Mouse (Mus musculus) olfactory bulb, adult 2 months (tissue): ENCODE measurements around the gene Scnn1a. TPM values are rescaled to one million over a fixed set of nuclear protein-coding genes. Genes with fewer than 3 reads are reported as not detected.

ENCODE experiments used
- H3K27ac ChIP-seq: fragments of 200-500 bp; 2 replicates; pipeline ENCODE4 v1.5.1; 2012; ENCODE audit warnings: low read depth, low read length; ENCODE audit not compliant: insufficient read depth
- H3K4me1 ChIP-seq: fragments of 200-500 bp; 2 replicates; pipeline ENCODE4 v1.6.1; 2012; ENCODE audit warnings: low read length; ENCODE audit not compliant: control insufficient read depth, insufficient read depth
- H3K4me3 ChIP-seq: fragments of 200-500 bp; 2 replicates; pipeline ENCODE4 v1.5.1; 2012; ENCODE audit warnings: mild to moderate bottlenecking, low read depth, low read length, moderate library complexity; ENCODE audit not compliant: insufficient read depth
- CTCF ChIP-seq: fragments of 200-500 bp; IDR thresholded peaks from 2 replicates; pipeline ENCODE4 v1.5.1; 2012; ENCODE audit warnings: low read depth, mild to moderate bottlenecking, low read length, moderate library complexity; ENCODE audit not compliant: insufficient read depth
- POLR2A ChIP-seq: fragments of 200-500 bp; IDR thresholded peaks from 2 replicates; pipeline ENCODE4 v1.6.1; 2012; ENCODE audit warnings: mild to moderate bottlenecking, low read depth, low read length, moderate library complexity; ENCODE audit not compliant: insufficient read depth
- WGBS: fragments of 180-500 bp; shearing (Covaris S2); methylation state at CpG from one replicate; pipeline ENCODE4 v1.1.7; 2018; 5-methylcytosine and 5-hydroxymethylcytosine counted together
- polyA plus RNA-seq: library from polyadenylated mRNA; stranded (reverse); fragments of >200 nt; gene quantifications from 2 replicates; pipeline ENCODE4 v1.2.4, GENCODE M21; 2012; ENCODE audit warnings: low replicate concordance; ENCODE audit not compliant: missing spikeins, insufficient read depth, insufficient read length

The Scnn1a gene
- polyA plus RNA-seq, 1 experiment: not detected

GRCm38 (mm10) chr6:125317077-125317476 lies 3.4 kb upstream of the Scnn1a start:
- H3K27ac ChIP-seq: no peak overlapping the region
- H3K4me3 ChIP-seq: no peak overlapping the region
- H3K4me1 ChIP-seq: peaks cover 25% of the 10 kb centered on the region
- TF ChIP-seq POLR2A (no peak), CTCF (no peak)
- WGBS: 66% methylated on average over 7 of the region's 7 CpGs

GRCm38 (mm10) chr6:125318981-125319918 lies 1.2 kb upstream of the Scnn1a start:
- no peak for TF ChIP-seq CTCF
- TF ChIP-seq POLR2A: no peak
- H3K4me1 ChIP-seq: peaks cover 25% of the 10 kb centered on the region
- WGBS: 79% methylated on average over 15 of the region's 15 CpGs
- H3K27ac ChIP-seq: no peak overlapping the region
- no peak overlapping the region for H3K4me3 ChIP-seq

- no peak for TF ChIP-seq POLR2A
- TF ChIP-seq CTCF: no peak
- no peak overlapping the region for H3K4me3 ChIP-seq
- no peak overlapping the region for H3K27ac ChIP-seq
- H3K4me1 ChIP-seq: peaks cover 23% of the 10 kb centered on the region
Observed at GRCm38 (mm10) chr6:125319919-125320296, 551 bp upstream of the Scnn1a start.

- no peak overlapping the region for H3K4me3 ChIP-seq
- TF ChIP-seq POLR2A (no peak), CTCF (no peak)
- peaks cover 23% of the 10 kb centered on the region for H3K4me1 ChIP-seq
- WGBS: 26% methylated on average over 26 of the region's 26 CpGs
- no peak overlapping the region for H3K27ac ChIP-seq
Observed at GRCm38 (mm10) chr6:125321114-125321855, 826 bp downstream of the Scnn1a start.

GRCm38 (mm10) chr6:125322794-125323193 lies 2.3 kb downstream of the Scnn1a start:
- WGBS: 28% methylated on average over 13 of the region's 13 CpGs
- Histone ChIP-seq H3K4me1 (peaks cover 23% of the 10 kb centered on the region), H3K27ac (no peak overlapping the region), H3K4me3 (no peak overlapping the region)
- no peak for TF ChIP-seq CTCF
- no peak for TF ChIP-seq POLR2A

- Histone ChIP-seq H3K27ac (no peak overlapping the region), H3K4me3 (no peak overlapping the region), H3K4me1 (peaks cover 23% of the 10 kb centered on the region)
- no peak for TF ChIP-seq POLR2A
- TF ChIP-seq CTCF: no peak
- 89% methylated on average over 6 of the region's 6 CpGs for WGBS
Observed at GRCm38 (mm10) chr6:125323547-125323946, 3.1 kb downstream of the Scnn1a start.

- H3K4me1 ChIP-seq: peaks cover 23% of the 10 kb centered on the region
- TF ChIP-seq CTCF (no peak), POLR2A (no peak)
- H3K4me3 ChIP-seq: no peak overlapping the region
- WGBS: 80% methylated on average over 6 of the region's 6 CpGs
- H3K27ac ChIP-seq: no peak overlapping the region
Observed at GRCm38 (mm10) chr6:125325337-125325736, 4.9 kb downstream of the Scnn1a start.

- peaks cover 7% of the 10 kb centered on the region; the same call in 1 of the 2 replicates for H3K4me1 ChIP-seq
- 80% methylated on average over 5 of the region's 5 CpGs for WGBS
- no peak overlapping the region for H3K27ac ChIP-seq
- no peak overlapping the region for H3K4me3 ChIP-seq
- TF ChIP-seq CTCF (0 out of 2 replicates have a peak, but pooled peaks have one; percentile 8), POLR2A (no peak)
Observed at GRCm38 (mm10) chr6:125328243-125328642, 7.8 kb downstream of the Scnn1a start.
